Mouse (Mus musculus) liver, embryonic 14.5 days (tissue): ENCODE measurements around the gene Gm21972. TPM values are rescaled to one million over a fixed set of nuclear protein-coding genes. Genes with fewer than 3 reads are reported as not detected.

Source experiments
- ATAC-seq: fragments of 200-750 bp; cut with Nextera tagmentation; 2 replicates; pipeline ENCODE4 v1.8.0; 2017; ENCODE audit warnings: moderate number of reproducible peaks, mild to moderate bottlenecking, moderate library complexity; ENCODE audit not compliant: insufficient read depth
- DNase-seq, 3 experiments: peaks; one replicate each; pipeline ENCODE4 v3.0.0-alpha.2; 2012 to 2013; ENCODE audit warnings: low read depth in 3 of 3, low spot score in 3 of 3
- H3K27ac ChIP-seq: fragments of 300-500 bp; sonication (generic); 2 replicates; pipeline ENCODE4 v1.5.1; 2014; ENCODE audit warnings: moderate library complexity, mild to moderate bottlenecking, control low read depth, inconsistent platforms
- H3K27me3 ChIP-seq: fragments of 300-500 bp; sonication (generic); 2 replicates; pipeline ENCODE4 v1.6.1; 2014; ENCODE audit warnings: mild to moderate bottlenecking, low read length, moderate library complexity; ENCODE audit not compliant: control insufficient read depth, insufficient read depth
- H3K36me3 ChIP-seq: fragments of 300-500 bp; sonication (generic); replicated peaks from 2 replicates; pipeline ENCODE4 v1.6.1; 2014; ENCODE audit warnings: low read depth; ENCODE audit not compliant: control insufficient read depth, insufficient read depth
- H3K4me1 ChIP-seq, 2 experiments: fragments of 200-500 bp in 1 of 2; fragments of 300-500 bp in 1 of 2; sonication (generic) in 1 of 2; replicated peaks; 2 replicates each; pipeline ENCODE4 v1.6.1; 2012 to 2014; ENCODE audit warnings: antibody characterized with exemption in 1 of 2, inconsistent platforms in 1 of 2, low read length in 1 of 2; ENCODE audit not compliant: control insufficient read depth in 2 of 2, insufficient read depth in 2 of 2
- H3K4me2 ChIP-seq: fragments of 300-500 bp; sonication (generic); 2 replicates; pipeline ENCODE4 v1.6.1; 2014; ENCODE audit warnings: low read depth, mild to moderate bottlenecking, control low read depth, moderate library complexity
- H3K4me3 ChIP-seq, 2 experiments: fragments of 200-500 bp in 1 of 2; fragments of 300-500 bp in 1 of 2; sonication (generic) in 1 of 2; 2 replicates each; pipeline ENCODE4 v1.5.1; 2012 to 2014; ENCODE audit warnings: low read depth in 2 of 2, low read length in 2 of 2, mild to moderate bottlenecking in 2 of 2, control low read depth in 1 of 2, inconsistent platforms in 1 of 2, moderate library complexity in 1 of 2; ENCODE audit not compliant: insufficient read depth in 1 of 2
- H3K9ac ChIP-seq: fragments of 300-500 bp; sonication (generic); replicated peaks from 2 replicates; pipeline ENCODE4 v1.6.1; 2014; ENCODE audit warnings: mild to moderate bottlenecking, control low read depth, moderate library complexity
- H3K9me3 ChIP-seq: fragments of 300-500 bp; sonication (generic); 2 replicates; pipeline ENCODE4 v1.6.1; 2016; ENCODE audit warnings: low read length, mixed read lengths; ENCODE audit not compliant: control insufficient read depth
- CTCF ChIP-seq: IDR thresholded peaks from 2 replicates; pipeline ENCODE4 v1.5.1; 2016; ENCODE audit warnings: antibody characterized with exemption, low read depth, control low read depth
- EP300 ChIP-seq: IDR thresholded peaks from 2 replicates; pipeline ENCODE4 v1.6.1; 2016; ENCODE audit warnings: antibody characterized with exemption, low read depth
- WGBS: fragments of 180-500 bp; shearing (Covaris S2); extraction: QIAGEN DNeasy Blood & Tissue Kit; methylation state at CpG from one replicate; pipeline ENCODE4 v1.1.7; 2014; ENCODE audit not compliant: insufficient replicate concordance; 5-methylcytosine and 5-hydroxymethylcytosine counted together
- polyA plus RNA-seq, 2 experiments: library from polyadenylated mRNA; depleted of rRNA in 1 of 2; stranded (reverse) in 1 of 2; unstranded in 1 of 2; fragments of >200 nt; fragmentation: Nextera tagmentation in 1 of 2; extraction: Ambion mirVana in 1 of 2; gene quantifications; 2 replicates each; pipeline versions ENCODE4 v1.2.1 to v1.2.3; 2012 to 2014

Gm21972 gene
- polyA plus RNA-seq, 2 experiments: 0.15 to 1.2 TPM

- Histone ChIP-seq H3K4me2 (no peak overlapping the region), H3K4me1 (no peaks in the 10 kb centered on the region; a peak in 1 of 4 replicates), H3K4me3 (no peak overlapping the region), H3K9ac (no peak overlapping the region), H3K9me3 (no peaks in the 10 kb centered on the region), H3K27me3 (no peaks in the 10 kb centered on the region), H3K27ac (no peak overlapping the region), H3K36me3 (peaks cover 4% of the 10 kb centered on the region)
- no peak for DNase-seq
- no peak; the same call in 1 of the 2 replicates for TF ChIP-seq CTCF
- no peak for TF ChIP-seq EP300
- 69% methylated on average over 21 of the region's 21 CpGs for WGBS
- no peak for ATAC-seq
Observed at GRCm38 (mm10) chr1:86144001-86144944, 10.8 kb downstream of the Gm21972 start.

- DNase-seq (no peak), ATAC-seq (no peak)
- H3K4me2 ChIP-seq: no peak overlapping the region
- H3K36me3 ChIP-seq: no peaks in the 10 kb centered on the region
- H3K4me3 ChIP-seq: no peak overlapping the region
- H3K9ac ChIP-seq: no peak overlapping the region
- no peaks in the 10 kb centered on the region; a peak in 1 of 4 replicates for H3K4me1 ChIP-seq
- 66% methylated on average over 5 of the region's 5 CpGs for WGBS
- H3K9me3 ChIP-seq: no peaks in the 10 kb centered on the region
- H3K27ac ChIP-seq: no peak overlapping the region
- no peaks in the 10 kb centered on the region for H3K27me3 ChIP-seq
- TF ChIP-seq EP300 (no peak), CTCF (no peak)
Observed at GRCm38 (mm10) chr1:86146293-86146692, 12.9 kb downstream of the Gm21972 start.

- WGBS: 28% methylated on average over 5 of the region's 5 CpGs
- Histone ChIP-seq H3K4me2 (no peak overlapping the region), H3K9me3 (no peaks in the 10 kb centered on the region), H3K4me3 (no peak overlapping the region), H3K27me3 (no peaks in the 10 kb centered on the region), H3K4me1 (no peaks in the 10 kb centered on the region; a peak in 1 of 4 replicates), H3K27ac (no peak overlapping the region), H3K9ac (no peak overlapping the region), H3K36me3 (no peaks in the 10 kb centered on the region)
- TF ChIP-seq CTCF: no peak
- TF ChIP-seq EP300: no peak
- DNase-seq (no peak), ATAC-seq (no peak)
Observed at GRCm38 (mm10) chr1:86147557-86147956, 14.1 kb downstream of the Gm21972 start.

- no peaks in the 10 kb centered on the region for H3K27me3 ChIP-seq
- H3K4me1 ChIP-seq: no peaks in the 10 kb centered on the region; a peak in 1 of 4 replicates
- TF ChIP-seq EP300 (no peak), CTCF (no peak)
- 72% methylated on average over 9 of the region's 9 CpGs for WGBS
- no peak for ATAC-seq
- H3K4me3 ChIP-seq: no peak overlapping the region
- no peaks in the 10 kb centered on the region for H3K36me3 ChIP-seq
- no peak overlapping the region for H3K27ac ChIP-seq
- no peaks in the 10 kb centered on the region for H3K9me3 ChIP-seq
- no peak overlapping the region for H3K4me2 ChIP-seq
- H3K9ac ChIP-seq: no peak overlapping the region
- no peak for DNase-seq
Observed at GRCm38 (mm10) chr1:86148161-86148560, 14.7 kb downstream of the Gm21972 start.

- no peak for ATAC-seq
- no peak overlapping the region for H3K4me3 ChIP-seq
Observed at GRCm38 (mm10) chr1:86150929-86151328, 17.5 kb downstream of the Gm21972 start.

More at GRCm38 (mm10) chr1:86150929-86151328, 17.5 kb downstream of the Gm21972 start:
- no peaks in the 10 kb centered on the region for H3K36me3 ChIP-seq
- peaks cover 11 to 16% of the 10 kb centered on the region in 2 experiments for H3K4me1 ChIP-seq
- H3K27me3 ChIP-seq: no peaks in the 10 kb centered on the region
- 57% methylated on average over 6 of the region's 6 CpGs for WGBS
- no peak for DNase-seq
- H3K27ac ChIP-seq: no peak overlapping the region
- no peaks in the 10 kb centered on the region for H3K9me3 ChIP-seq
- TF ChIP-seq EP300 (no peak), CTCF (no peak)
- no peak overlapping the region for H3K4me2 ChIP-seq
- H3K9ac ChIP-seq: no peak overlapping the region
